Mouse (Mus musculus): Measurements from ENCODE around the gene Prpf19.

Prpf19 gene

GRCm38 (mm10) chr19:10940097-10940800 is 45.2 kb downstream of the Prpf19 start:
- DNase-seq: peak; percentile 83

DNA sequence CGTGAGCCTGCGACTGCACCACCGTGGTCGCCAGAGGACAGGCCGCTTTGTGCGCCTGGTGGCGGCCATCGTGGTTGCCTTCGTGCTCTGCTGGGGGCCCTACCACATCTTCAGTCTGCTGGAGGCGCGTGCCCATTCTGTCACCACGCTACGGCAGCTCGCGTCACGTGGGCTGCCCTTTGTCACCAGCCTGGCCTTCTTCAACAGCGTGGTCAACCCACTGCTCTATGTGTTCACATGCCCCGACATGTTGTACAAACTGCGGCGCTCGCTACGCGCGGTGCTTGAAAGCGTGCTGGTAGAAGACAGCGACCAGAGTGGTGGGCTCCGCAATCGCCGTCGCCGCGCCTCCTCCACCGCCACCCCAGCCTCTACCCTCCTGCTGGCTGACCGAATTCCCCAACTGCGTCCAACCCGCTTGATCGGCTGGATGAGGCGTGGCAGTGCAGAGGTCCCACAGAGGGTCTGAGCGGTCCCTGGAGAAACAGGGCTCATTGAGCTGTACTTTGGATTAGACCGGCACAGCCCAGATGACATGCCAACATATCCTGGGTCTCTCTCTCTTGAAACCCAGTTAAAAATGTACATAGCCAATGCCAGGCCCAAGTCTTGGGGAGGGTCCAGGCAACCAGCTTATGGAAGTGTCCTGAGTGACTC is 45.9 kb downstream of the Prpf19 start:
- peak; percentile 30 for DNase-seq

- DNase-seq: no peak
These were observed 48.9 kb downstream of the Prpf19 start for GRCm38 (mm10) chr19:10943955-10944354.

DNA sequence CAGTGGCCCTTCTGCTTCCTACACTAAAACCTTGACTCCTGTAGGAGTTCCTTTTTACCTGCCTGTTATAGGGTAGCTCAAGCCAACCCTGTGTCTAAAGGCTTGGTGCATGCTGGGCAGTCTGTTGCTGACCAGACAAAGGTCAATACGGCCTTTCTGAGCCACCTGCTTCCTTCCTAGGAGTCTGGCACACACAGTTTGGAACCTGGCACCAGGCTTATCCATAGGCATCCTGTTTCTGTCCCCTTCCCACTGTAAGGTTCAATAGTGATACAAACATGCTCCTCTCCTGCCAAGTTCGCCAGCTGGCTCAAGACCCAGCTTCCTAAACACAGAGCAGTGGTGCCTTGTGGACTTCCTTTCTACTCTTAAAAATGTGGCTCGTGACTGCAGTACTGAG is 51.5 kb downstream of the Prpf19 start:
- no peak for DNase-seq

- no peak for DNase-seq
These were observed 52.2 kb downstream of the Prpf19 start for GRCm38 (mm10) chr19:10947219-10947618.

- peak; percentile 26 for DNase-seq
These were observed 53.4 kb downstream of the Prpf19 start for GRCm38 (mm10) chr19:10948416-10948815.

- peak; percentile 99 for DNase-seq
These were observed 54.1 kb downstream of the Prpf19 start, which contains the start of gene Ccdc86 for GRCm38 (mm10) chr19:10949112-10949511. TSS of gene Ccdc86 (minus strand) at chr19:10949266.

GRCm38 (mm10) chr19:10949558-10949957 is 54.5 kb downstream of the Prpf19 start:
- no peak for DNase-seq

DNA sequence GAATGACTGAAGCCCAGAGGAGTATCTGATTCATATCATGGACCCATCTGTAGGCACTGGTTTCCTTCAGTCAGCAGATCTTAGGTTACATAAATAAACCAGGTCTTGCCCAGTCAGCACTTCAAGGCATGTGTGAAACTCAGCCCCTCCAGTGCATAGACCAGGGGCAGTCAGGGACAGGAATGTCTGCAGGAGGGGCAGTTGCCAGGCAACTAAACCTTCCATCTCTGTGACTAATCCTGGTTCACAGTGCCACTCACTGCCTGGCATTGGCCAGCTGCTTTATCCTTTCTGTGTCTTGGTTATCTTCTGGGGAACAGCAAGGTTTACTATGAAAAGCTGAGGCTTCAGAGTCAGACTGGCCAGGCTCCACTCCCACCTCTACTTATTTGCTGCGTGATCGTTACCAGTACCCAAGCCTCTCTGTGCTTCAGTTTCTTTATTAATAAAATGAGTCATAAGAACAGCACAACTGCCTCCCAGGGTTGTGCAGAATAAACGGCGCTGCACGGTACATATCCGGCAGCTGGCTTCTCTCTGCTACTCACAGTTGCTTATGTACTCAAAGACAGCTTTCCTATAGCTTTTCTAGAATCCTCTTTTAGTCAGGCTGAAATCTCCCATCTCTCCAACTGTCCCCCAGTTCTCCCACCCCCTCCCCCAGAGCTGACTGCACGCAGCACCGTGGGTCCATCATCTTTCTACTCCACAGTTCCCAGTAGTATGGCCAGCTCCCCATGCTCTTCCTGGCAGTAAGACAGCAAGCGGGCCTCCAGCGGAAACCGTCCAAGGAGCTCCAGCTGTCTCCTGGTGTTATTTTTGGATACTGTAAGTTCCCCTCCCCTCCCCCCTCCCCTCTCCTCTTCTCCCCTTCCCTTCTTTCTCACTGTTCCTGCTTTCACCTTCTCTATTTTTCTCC is 57.2 kb downstream of the Prpf19 start:
- DNase-seq: peak; percentile 82
